Mouse (Mus musculus) liver, embryonic 14.5 days (tissue): ENCODE measurements around the gene Pip4k2c. TPM values are rescaled to one million over a fixed set of nuclear protein-coding genes. Genes with fewer than 3 reads are reported as not detected.

Experiments
- ATAC-seq: fragments of 200-750 bp; cut with Nextera tagmentation; 2 replicates; pipeline ENCODE4 v1.8.0; 2017; ENCODE audit warnings: moderate number of reproducible peaks, mild to moderate bottlenecking, moderate library complexity; ENCODE audit not compliant: insufficient read depth
- DNase-seq, 3 experiments: peaks; one replicate each; pipeline ENCODE4 v3.0.0-alpha.2; 2012 to 2013; ENCODE audit warnings: low read depth in 3 of 3, low spot score in 3 of 3
- H3K27ac ChIP-seq: fragments of 300-500 bp; sonication (generic); 2 replicates; pipeline ENCODE4 v1.5.1; 2014; ENCODE audit warnings: moderate library complexity, mild to moderate bottlenecking, control low read depth, inconsistent platforms
- H3K27me3 ChIP-seq: fragments of 300-500 bp; sonication (generic); 2 replicates; pipeline ENCODE4 v1.6.1; 2014; ENCODE audit warnings: mild to moderate bottlenecking, low read length, moderate library complexity; ENCODE audit not compliant: control insufficient read depth, insufficient read depth
- H3K36me3 ChIP-seq: fragments of 300-500 bp; sonication (generic); replicated peaks from 2 replicates; pipeline ENCODE4 v1.6.1; 2014; ENCODE audit warnings: low read depth; ENCODE audit not compliant: control insufficient read depth, insufficient read depth
- H3K4me1 ChIP-seq, 2 experiments: fragments of 200-500 bp in 1 of 2; fragments of 300-500 bp in 1 of 2; sonication (generic) in 1 of 2; replicated peaks; 2 replicates each; pipeline ENCODE4 v1.6.1; 2012 to 2014; ENCODE audit warnings: antibody characterized with exemption in 1 of 2, inconsistent platforms in 1 of 2, low read length in 1 of 2; ENCODE audit not compliant: control insufficient read depth in 2 of 2, insufficient read depth in 2 of 2
- H3K4me2 ChIP-seq: fragments of 300-500 bp; sonication (generic); 2 replicates; pipeline ENCODE4 v1.6.1; 2014; ENCODE audit warnings: low read depth, mild to moderate bottlenecking, control low read depth, moderate library complexity
- H3K4me3 ChIP-seq, 2 experiments: fragments of 200-500 bp in 1 of 2; fragments of 300-500 bp in 1 of 2; sonication (generic) in 1 of 2; 2 replicates each; pipeline ENCODE4 v1.5.1; 2012 to 2014; ENCODE audit warnings: low read depth in 2 of 2, low read length in 2 of 2, mild to moderate bottlenecking in 2 of 2, control low read depth in 1 of 2, inconsistent platforms in 1 of 2, moderate library complexity in 1 of 2; ENCODE audit not compliant: insufficient read depth in 1 of 2
- H3K9ac ChIP-seq: fragments of 300-500 bp; sonication (generic); replicated peaks from 2 replicates; pipeline ENCODE4 v1.6.1; 2014; ENCODE audit warnings: mild to moderate bottlenecking, control low read depth, moderate library complexity
- H3K9me3 ChIP-seq: fragments of 300-500 bp; sonication (generic); 2 replicates; pipeline ENCODE4 v1.6.1; 2016; ENCODE audit warnings: low read length, mixed read lengths; ENCODE audit not compliant: control insufficient read depth
- CTCF ChIP-seq: IDR thresholded peaks from 2 replicates; pipeline ENCODE4 v1.5.1; 2016; ENCODE audit warnings: antibody characterized with exemption, low read depth, control low read depth
- EP300 ChIP-seq: IDR thresholded peaks from 2 replicates; pipeline ENCODE4 v1.6.1; 2016; ENCODE audit warnings: antibody characterized with exemption, low read depth
- WGBS: fragments of 180-500 bp; shearing (Covaris S2); extraction: QIAGEN DNeasy Blood & Tissue Kit; methylation state at CpG from one replicate; pipeline ENCODE4 v1.1.7; 2014; ENCODE audit not compliant: insufficient replicate concordance; 5-methylcytosine and 5-hydroxymethylcytosine counted together
- polyA plus RNA-seq, 2 experiments: library from polyadenylated mRNA; depleted of rRNA in 1 of 2; stranded (reverse) in 1 of 2; unstranded in 1 of 2; fragments of >200 nt; fragmentation: Nextera tagmentation in 1 of 2; extraction: Ambion mirVana in 1 of 2; gene quantifications; 2 replicates each; pipeline versions ENCODE4 v1.2.1 to v1.2.3; 2012 to 2014

The Pip4k2c gene
- polyA plus RNA-seq, 2 experiments, result 25.7 to 31.2 TPM

DNA sequence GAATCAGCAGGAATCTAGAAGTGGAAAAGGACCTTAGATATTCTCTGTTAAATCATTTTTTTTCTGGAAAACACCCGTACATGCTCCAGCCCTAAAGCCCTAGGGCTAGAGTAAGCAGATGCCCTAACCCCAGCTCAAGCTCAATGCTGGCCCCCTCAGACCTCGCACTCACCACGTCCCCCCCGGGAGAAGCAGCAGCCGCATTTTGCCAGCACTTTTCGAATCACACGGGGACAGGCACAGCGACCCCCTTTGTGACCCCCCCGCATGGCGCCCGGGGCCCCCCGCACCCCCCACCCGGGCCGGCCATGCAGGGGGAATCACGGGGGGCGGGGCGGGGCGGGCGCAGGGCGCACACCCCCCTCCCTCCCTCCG, 23.3 kb downstream of the Pip4k2c start:
- H3K9me3 ChIP-seq, result no peaks in the 10 kb centered on the region

DNA sequence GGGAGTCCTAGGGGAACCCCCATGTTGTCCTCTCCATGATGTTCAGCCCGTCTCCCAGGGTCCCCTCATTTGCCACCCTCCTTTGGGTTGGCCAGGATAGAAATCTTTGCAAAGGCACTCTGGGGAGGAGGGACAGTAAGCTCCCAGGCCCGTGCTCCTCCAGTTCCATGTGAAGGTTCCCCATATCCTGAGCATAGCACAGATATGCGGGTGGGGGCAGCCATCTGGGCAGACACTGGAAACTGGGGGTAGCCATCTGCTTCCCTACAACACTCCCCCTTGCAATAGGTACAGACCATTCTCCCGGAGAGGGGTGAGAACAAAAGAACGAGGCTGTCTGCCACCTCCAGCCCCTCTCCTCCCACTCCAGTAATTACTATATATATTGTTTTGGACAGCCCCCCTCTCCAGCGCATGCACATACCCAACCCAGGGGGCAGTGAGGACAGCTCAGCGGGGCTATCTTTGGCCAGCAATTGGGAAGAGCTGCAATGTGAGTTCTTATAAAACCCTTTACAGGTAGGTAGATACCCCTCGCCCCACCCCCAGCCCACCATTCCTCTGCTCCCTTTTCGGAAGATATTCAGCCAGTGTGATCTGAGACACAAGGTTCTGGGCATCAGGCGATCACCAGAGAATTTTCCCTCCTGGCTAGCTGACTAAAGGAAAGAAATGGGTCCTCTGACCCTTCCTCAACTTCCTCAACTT, 23.9 kb downstream of the Pip4k2c start:
- no peak for TF ChIP-seq EP300
- TF ChIP-seq CTCF, result no peak
- Histone ChIP-seq H3K4me1 (peaks cover 32 to 34% of the 10 kb centered on the region in 2 experiments), H3K4me2 (peak overlapping the region; percentile 100), H3K27ac (no peak overlapping the region), H3K36me3 (no peaks in the 10 kb centered on the region), H3K27me3 (no peaks in the 10 kb centered on the region), H3K4me3 (no peak overlapping the region), H3K9ac (no peak overlapping the region), H3K9me3 (no peaks in the 10 kb centered on the region)
- ATAC-seq, result no peak
- WGBS, result 62% methylated on average over 10 of the region's 10 CpGs
- no peak for DNase-seq

More for the DNA sequence above, 23.3 kb downstream of the Pip4k2c start:
- WGBS, result 2% methylated on average over 19 of the region's 21 CpGs
- H3K27me3 ChIP-seq, result no peaks in the 10 kb centered on the region
- no peak overlapping the region for H3K27ac ChIP-seq
- no peaks in the 10 kb centered on the region for H3K36me3 ChIP-seq
- H3K4me1 ChIP-seq, result peaks cover 32 to 34% of the 10 kb centered on the region in 2 experiments
- TF ChIP-seq EP300 (no peak), CTCF (no peak)
- H3K9ac ChIP-seq, result peak overlapping the region; percentile 82
- peak overlapping the region; percentile 100 for H3K4me2 ChIP-seq
- ATAC-seq (no peak), DNase-seq (no peak)
- H3K4me3 ChIP-seq, result peak overlapping the region; percentile 63 to 74

GRCm38 (mm10) chr10:127186451-127186850, 24.9 kb downstream of the Pip4k2c start:
- H3K9me3 ChIP-seq, result no peaks in the 10 kb centered on the region
- H3K27ac ChIP-seq, result no peak overlapping the region
- peaks cover 23 to 29% of the 10 kb centered on the region in 2 experiments for H3K4me1 ChIP-seq
- H3K36me3 ChIP-seq, result no peaks in the 10 kb centered on the region
- no peaks in the 10 kb centered on the region for H3K27me3 ChIP-seq
- H3K4me3 ChIP-seq, result no peak overlapping the region
- DNase-seq (no peak), ATAC-seq (no peak)
- TF ChIP-seq CTCF, result peak; percentile 80
- TF ChIP-seq EP300, result no peak
- no peak overlapping the region for H3K9ac ChIP-seq
- 69% methylated on average over 1 of the region's 1 CpGs for WGBS
- no peak overlapping the region for H3K4me2 ChIP-seq

- 74% methylated on average over 15 of the region's 15 CpGs for WGBS
- no peak for DNase-seq
- Histone ChIP-seq H3K36me3 (no peaks in the 10 kb centered on the region), H3K27ac (no peak overlapping the region), H3K4me3 (no peak overlapping the region), H3K4me2 (no peak overlapping the region), H3K4me1 (peaks cover 17 to 20% of the 10 kb centered on the region in 2 experiments), H3K27me3 (peaks cover 8% of the 10 kb centered on the region), H3K9me3 (no peaks in the 10 kb centered on the region), H3K9ac (no peak overlapping the region)
- no peak for ATAC-seq
- TF ChIP-seq EP300 (no peak), CTCF (no peak)
These were observed 25.9 kb downstream of the Pip4k2c start for GRCm38 (mm10) chr10:127185506-127185905.

GRCm38 (mm10) chr10:127185101-127185500, 26.3 kb downstream of the Pip4k2c start:
- peaks cover 13 to 16% of the 10 kb centered on the region in 2 experiments for H3K4me1 ChIP-seq
- H3K36me3 ChIP-seq, result no peaks in the 10 kb centered on the region
- peaks cover 12% of the 10 kb centered on the region for H3K27me3 ChIP-seq
- ATAC-seq (no peak), DNase-seq (no peak)
- H3K4me3 ChIP-seq, result no peak overlapping the region
- 67% methylated on average over 9 of the region's 9 CpGs for WGBS
- TF ChIP-seq CTCF (no peak), EP300 (no peak)
- H3K27ac ChIP-seq, result no peak overlapping the region
- no peak overlapping the region for H3K9ac ChIP-seq
- H3K9me3 ChIP-seq, result no peaks in the 10 kb centered on the region
- H3K4me2 ChIP-seq, result no peak overlapping the region
